Mouse (Mus musculus) T-helper 2 cell (primary cell): ENCODE measurements around the gene Clec16a.

Experiments used
- in situ Hi-C: fragments of 300-600 bp; cut with MboI, MseI; formaldehyde crosslinking; loops from one replicate; pipeline ENCODE4 v1.15.1; 2025; ENCODE audit warnings: high pct_unique_total_duplicates

Clec16a gene

DNA sequence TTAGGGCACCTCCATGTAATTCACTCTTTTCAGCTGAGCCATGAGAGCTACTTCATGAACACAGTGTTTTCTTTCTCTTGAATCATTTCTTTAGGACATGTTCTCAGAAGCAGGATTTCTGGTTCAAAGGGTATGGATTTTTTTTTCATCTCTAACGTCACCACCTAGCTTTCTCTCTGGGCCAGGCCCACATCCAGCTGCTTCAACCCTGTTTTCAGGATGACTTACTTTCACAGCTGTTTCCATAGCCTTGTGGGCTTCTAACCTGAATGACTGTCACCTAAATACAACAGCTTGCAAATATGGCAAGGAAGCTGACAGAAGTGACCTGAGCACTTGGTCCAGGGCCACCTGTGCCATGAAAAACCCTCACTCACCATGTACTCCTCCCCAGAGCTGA lies 96.0 kb downstream of the Clec16a start:
- in situ Hi-C loops = no loop called here

DNA sequence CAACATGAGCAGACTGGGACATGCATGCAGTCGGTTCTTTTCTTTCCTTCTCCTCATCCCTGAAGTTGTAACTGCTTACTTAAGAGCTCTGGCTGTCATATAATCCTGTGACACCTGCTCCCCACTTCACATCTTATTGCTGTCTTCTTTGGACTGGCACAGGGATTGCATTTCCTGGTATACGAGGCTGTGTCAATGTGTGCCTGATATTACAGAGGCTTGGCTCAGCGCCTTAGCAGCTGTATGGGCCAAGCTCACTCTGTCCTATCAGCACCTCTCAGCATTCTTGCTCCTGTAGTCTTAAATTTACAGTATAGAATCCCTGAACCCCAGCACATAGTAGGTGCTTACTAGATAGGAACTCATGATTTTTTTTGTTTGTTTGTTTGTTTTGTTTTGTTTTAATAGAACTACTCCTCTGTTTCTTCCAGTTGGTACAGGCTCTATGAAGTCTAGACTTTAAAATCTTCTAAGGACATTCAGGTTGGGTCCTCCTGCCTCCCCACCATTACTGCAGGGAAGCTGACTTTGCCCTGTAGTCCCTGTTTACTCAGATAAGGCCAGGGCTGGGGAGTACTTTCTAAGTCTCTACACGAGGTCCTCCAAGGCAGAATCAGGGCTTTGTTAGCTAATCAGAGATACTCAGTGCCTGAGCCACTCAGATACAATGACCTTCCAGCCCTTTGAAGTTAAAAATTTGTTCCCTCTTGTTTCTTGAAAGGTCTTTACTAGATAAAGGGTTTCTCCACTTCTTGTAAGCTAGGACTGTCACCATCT lies 97.9 kb downstream of the Clec16a start:
- in situ Hi-C loops = no loop called here

DNA sequence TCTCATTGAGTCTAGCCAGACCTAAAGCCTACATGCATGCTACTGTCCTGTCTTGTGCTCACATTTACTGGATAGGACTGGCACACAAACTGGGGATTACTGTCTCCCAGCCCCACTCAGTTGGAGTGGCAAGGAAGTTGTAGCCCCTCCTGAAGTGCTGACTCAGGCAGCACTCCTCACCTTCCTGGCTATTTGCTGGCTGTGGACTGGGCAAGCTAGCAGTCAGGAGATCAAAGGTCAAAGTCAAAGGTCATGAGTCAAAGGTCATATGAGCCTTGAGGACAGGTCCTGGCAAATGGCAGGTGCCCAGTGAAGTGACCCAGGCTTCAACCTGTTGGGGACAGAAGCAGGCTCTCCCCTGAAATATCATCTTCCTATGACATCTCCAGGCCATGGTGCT lies 99.1 kb downstream of the Clec16a start:
- in situ Hi-C loops = no loop called here

DNA sequence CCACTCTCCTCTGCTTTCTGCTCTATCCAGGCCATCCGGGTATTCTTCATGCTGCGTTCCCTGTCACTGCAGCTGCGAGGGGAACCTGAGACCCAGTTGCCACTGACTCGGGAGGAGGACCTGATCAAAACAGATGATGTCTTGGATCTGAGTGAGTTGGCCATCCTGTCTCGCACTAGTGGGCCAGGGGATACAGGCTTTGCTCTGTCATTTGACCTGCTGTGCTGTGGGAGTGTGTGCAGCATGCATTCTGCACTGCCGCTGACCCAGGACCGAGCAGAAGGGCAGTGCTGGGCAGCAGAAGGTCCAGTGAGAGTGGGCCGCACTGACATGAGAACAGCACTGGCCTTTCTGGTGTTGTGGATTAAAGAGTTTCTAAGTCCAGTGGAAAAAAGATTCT lies 99.6 kb downstream of the Clec16a start:
- in situ Hi-C loops = no loop called here

DNA sequence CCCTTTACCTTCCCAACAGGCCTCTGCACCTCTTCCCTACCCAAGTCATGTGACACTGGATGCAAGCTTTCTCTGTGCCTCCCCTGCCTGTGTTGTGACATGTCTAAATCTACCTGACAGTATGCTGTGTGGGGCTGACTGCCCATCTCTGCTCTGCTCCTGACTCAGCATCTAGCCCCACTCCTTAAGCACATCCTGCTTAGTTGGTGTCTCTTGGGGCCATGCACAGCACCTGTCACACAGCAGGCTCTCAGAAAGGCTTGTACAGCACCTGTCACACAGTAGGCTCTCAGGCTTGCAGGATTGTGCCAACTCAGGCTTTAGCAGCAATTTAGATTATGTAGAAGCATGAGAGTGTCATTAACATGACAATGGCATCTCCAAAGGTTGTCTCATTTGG lies 106.7 kb downstream of the Clec16a start:
- in situ Hi-C loops = no loop called here

DNA sequence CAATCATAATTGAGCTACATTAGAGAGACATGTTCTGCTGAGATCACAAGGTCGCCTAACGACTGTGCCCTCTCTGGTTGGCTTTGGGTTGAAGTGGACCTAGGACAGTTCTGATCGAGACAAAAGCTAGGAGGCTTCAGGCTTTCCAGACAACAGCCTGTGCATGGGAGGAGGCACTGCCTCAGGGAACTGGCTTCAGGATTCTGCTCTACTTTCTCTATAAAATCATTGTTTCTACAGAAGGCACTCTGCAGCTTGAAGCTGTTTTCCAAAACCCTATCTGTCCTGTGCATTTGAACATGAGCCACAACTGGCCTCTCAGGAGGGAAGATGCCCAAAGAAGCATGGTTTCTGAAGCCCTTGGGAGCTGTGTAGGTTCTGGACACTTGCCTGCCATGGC lies 107.8 kb downstream of the Clec16a start:
- in situ Hi-C loops = no loop called here

DNA sequence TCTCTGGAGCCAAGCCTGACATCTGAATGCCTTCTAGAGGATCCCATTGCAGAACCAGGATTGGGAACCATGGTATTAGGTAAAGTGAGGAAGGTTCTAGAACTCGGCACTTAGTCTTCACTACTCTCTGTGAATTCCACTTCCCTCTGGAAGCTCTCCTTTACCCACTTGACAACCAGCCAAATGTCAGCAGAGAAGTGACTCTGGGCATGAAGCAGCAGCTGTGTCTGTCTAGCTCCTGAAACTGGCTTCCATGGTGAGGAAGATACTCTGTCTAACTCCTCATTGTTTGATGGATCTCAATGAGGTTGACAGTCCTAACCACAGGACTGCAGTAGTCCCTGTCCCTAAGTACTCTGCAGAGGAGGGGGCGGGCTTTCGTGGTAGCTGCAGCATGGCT lies 110.1 kb downstream of the Clec16a start:
- in situ Hi-C loops = no loop called here

DNA sequence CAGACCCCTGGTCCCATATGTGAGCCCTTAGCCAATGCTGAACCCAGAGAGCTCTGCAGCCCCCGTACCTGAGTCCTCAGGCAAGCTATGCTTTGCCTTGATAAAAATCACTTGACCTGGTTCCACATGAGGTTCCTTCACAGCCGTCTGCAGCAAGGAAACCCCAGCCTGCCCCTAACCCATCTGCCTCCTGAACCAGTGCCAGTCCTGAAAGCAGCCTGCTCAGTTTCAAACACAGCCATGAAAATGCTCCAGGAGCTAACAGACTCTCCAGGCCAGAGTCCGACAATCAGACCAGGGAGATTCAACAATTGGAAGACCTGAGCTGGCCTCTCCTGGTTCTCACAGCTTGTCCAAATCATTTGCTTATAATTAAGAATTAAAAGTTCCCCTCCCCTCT lies 110.8 kb downstream of the Clec16a start:
- in situ Hi-C loops = no loop called here

DNA sequence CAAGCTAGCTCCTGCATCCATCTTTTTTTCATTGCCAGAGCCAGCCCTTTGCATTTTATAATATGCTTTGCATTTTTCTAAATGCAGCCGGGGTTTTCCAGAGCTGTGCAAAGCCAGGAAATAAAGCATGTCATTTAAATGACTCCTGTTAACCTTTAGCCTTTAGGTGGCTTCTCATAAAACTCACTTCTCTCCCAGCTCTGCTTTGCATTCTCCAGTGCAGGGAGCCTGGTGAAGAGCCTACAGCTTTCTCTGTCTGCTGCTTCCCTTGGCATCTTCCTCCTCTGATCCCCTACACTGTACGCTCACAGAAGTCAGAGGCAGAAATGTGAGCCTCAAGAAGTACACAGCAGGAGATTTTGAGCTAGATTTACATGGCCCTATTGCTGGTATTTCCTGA lies 111.3 kb downstream of the Clec16a start:
- in situ Hi-C loops = no loop called here

DNA sequence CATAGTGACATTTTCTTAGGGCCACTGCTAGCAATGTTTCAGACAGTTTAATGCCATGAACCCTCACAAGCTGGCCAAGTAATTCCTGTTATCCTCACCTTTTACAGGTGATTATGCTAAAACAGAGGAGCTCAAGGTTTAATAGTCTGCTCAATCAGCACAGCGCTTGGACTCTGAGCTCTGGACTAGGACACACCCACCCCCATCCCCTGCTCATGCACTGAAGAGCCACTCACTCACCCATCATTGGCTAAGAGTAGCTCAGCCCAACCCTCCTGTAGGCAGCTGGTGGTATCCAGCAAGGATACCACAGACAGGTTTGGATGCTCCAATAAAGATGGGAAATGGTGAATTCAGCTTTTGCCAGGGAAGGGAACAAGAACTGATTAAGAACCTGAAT lies 111.8 kb downstream of the Clec16a start:
- in situ Hi-C loops = no loop called here

DNA sequence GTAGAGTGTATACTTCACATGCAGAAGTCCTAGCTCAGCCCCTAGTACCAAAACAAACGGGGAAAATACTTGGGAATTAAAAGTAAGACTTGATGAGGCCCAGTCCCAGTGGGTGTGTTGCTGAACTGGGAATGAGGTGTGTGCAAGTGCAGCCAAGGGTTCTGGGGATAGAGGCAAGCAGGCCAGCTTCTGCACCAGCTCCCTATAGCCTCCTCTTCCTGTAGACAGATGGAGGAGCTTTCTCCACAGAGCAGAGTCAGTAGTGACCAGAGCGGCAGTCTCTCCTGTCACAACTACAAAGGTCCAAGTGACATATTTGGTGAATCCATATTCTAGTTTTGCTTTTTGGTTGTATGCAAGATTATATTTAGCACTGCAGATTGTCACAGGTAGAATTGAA lies 114.1 kb downstream of the Clec16a start:
- in situ Hi-C loops = no loop called here

DNA sequence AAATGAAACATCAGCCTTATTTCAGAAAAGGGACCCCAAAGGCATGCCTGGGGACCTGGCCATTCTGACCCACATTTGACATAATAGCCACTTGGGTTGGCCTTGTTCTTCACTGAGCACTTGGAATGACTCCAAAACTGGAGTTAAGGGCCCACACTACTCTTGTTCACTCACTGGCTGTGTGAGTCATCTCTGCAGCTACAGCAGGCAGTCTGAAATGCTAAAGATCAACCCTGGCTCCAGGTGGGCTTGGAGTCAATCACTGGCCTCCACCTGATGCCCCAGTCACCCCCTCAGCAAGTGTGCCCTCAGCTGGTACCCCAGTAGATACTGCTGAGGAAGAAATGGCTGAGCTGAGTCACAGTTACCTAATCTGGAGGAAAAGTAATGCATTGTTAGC lies 115.4 kb downstream of the Clec16a start:
- in situ Hi-C loops = no loop called here

DNA sequence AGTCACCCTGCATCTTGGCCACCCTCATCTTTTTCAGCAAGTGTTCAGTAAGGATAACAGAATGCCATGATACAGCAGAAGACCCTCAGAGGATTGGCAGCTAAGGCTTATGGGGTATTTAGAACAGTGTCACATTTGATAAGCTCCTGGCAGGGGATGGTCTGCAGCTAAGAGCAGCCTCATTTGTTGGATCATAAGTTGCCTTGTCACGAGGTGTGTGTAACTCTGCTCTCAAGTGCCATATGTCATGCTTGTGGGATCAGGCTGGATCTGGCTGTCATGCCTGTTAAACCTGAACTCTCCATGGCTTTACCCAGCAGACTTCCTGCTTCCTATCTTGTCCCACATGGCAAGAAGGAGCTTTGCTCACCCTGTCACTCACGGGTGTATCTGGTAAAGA lies 116.2 kb downstream of the Clec16a start:
- in situ Hi-C loops = no loop called here

DNA sequence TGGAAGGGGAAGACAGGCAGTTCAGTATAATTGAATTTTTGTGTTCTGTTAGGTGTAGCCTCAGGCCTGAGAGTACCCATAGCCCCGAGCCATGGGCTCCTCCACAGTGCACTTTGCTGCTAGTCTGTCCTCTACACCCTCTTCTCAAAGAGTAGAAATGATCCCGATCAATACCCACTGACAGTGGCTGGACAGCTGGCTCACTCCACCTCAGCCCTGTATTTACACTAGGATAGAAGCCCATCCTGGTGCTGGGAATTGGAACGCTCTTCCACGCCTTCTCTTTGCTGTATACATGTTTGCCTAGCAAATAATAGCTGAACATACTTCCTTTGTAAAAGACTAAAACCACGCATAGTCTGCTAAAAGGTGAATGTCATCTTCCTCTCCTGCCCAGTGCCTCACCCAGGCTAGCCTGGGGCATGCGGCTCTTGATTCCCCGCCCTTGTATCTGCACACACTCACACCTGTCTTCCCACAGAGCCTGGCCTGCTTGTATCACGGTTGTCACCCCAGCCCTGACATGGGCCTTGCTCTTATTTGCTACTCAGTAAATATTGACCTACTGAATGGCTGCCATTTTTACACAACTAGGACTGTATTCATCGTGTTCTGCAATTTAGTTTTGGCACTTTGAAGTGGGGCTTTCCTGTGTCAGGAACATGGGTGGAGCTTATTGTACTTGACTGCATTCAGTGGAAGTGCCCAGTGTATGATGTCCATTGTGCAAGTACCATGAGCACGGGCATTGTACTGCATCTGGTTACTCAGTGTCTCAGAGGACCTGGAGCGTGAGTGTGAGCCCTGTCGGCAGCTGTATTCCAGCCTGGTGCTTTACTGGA lies 119.0 kb downstream of the Clec16a start:
- in situ Hi-C loops = no loop called here

DNA sequence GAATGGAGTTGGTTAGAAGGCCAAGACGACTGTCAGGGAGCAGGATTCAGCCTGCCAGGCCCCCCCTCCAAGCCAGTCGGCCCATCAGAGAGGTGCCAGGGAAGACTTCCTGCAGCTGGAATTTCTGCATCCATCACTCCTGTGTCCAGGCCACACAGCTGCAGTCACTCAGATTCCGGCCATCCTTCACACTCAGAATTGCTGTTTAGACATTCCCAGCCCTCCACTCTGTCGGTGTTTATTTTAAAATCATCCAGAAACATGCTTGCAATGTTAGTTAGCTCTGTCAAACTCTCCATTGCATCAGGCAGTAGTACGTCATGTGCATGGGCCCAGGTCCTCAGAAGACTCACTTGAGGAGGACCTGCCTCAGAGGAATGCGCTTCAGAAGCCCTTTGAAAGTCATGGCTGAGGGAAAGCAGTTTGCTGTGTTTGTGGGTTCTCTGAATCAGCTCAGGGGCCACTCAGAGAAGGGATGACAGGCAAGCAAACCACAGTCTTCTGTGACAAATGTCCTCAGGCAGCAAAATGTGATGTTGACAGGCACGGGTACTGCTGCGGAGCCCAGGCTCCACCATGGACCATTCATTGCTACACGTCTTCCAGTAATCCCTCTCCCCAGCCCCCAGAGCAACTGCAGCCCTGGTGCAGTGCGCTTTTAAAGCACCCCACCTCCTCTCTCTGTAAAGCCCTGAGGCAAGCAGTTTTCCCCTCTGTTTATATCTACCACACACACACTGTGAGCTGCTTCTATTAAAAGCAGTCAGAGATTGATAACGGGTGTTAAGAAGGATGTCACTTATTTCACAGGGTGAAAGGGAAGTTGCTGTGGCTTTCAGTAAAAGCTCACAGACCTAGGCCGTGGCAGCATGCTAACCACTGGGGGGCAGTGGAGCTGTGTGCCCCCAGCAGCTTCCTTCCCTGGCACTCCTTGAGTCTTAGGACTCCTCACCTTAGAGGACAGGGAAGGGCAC lies 120.1 kb downstream of the Clec16a start:
- in situ Hi-C loops = loop anchor here (5.0 kb wide), 2 partner anchors 37 to 107 kb away; no protein-coding TSS in a partner anchor

DNA sequence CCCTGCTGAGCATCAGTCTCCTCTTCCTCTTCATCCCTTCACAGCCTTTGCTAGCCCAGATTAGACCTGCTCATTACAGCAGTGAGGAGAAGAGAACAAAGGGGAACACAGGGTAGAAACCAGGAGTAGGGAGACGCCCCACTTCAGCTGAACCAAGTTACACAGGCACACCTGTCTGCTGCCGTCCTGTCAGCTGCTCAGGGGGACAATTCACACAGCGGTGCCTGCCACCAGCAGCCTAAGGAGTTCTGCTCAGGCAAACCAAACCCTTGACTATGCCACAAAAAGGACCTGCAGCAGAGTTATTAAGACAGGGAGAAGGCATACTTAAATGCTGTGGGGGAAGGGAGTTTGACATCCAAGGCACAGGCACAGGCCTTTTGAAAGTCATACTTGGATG lies 121.6 kb downstream of the Clec16a start:
- in situ Hi-C loops = loop anchor here (5.0 kb wide), 2 partner anchors 36 to 106 kb away; no protein-coding TSS in a partner anchor

DNA sequence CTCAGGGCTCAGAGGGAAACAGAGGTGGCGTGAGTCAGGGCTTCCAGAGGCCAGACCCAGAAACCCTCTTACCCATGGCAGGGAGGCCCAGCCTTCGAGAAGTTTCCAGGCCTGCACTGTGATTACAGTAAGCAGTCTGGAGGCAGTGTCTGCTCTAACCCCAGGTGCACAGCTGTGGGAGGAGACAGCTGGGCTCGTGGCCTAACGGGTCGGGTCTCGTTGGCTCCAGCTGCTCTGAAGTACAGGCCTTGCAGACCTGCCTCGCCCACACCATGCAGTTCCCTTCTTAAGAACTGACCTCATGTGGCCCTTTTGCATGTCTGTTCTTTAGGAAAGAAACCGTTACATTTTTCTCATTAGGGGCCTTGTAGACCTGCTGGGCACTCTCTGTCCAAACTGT lies 123.3 kb downstream of the Clec16a start:
- in situ Hi-C loops = loop anchor here (5.0 kb wide), 2 partner anchors 34 to 104 kb away; no protein-coding TSS in a partner anchor

DNA sequence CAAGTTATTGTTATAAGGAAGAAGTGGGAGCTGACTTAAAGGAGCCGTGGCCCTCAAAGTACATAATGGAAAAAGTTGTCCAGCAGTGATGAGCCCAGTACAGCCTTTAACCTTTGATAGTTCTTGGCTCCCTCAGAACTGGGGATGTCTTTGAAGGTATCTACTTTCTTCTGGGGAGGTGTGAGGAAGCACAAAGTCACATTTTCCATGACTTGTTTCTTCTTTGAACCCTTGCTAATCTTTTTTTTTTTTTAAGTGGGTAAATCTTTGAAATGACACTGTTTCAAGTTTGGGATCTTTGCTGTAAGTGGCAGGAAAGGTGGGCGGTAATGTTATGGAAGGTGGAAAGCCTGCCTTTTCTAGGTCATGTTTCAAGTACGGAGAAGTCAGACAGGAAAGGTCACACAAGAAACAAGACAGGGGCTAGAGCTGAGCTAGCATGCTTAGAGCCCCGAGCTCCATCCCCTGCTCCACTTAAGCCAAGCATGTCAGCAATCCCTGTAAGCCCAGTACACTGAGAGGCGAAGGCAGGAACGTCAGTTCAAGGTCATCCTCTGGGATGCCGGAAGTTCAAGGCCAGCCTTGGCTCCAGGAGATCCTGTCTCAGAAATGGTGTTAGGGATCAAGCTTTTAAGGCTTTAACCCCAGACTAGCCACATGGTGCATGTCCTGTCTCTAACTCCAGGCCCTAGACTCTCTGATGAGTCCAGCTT lies 124.0 kb downstream of the Clec16a start:
- in situ Hi-C loops = loop anchor here (5.0 kb wide), 2 partner anchors 33 to 103 kb away; no protein-coding TSS in a partner anchor

DNA sequence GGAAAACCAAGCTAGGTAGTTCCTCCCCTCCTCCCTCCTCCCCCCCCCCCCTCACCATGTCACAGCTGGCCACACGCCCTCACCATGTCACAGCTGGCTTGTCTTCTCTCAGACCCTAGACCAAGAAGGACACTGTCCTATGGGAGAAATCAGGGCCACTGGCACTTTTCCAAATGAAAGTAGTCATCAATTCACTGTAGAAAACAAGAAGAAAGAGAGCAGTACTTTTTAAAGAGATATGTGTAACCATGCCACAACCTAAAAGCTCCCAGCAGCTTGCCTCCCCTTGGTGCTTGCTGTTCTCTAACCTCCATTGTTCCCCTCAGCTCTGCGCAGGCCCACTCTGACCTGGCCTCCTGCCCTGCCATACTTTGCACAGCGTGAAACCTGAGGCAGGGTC lies 124.8 kb downstream of the Clec16a start:
- in situ Hi-C loops = loop anchor here (5.0 kb wide), 2 partner anchors 32 to 102 kb away; no protein-coding TSS in a partner anchor

DNA sequence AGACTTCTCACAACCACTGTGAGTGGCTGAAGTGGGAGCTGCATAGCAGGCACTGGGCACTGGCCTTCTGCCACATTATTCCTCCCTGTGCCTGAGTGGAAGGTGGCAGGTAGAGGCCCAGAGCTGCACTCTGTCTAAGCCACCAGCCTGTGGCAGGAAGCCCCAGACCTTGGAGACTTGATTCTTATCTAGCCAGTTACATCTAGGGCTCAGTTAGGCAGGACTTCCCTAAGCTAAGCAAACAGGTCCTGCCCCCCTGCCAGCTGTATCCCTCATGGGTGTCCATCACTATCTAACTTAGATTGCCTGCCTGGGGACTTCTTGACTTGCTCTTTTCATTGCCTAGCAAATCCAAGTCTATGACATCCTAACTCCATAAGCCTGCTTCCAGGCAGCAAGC lies 127.4 kb downstream of the Clec16a start:
- in situ Hi-C loops = no loop called here

DNA sequence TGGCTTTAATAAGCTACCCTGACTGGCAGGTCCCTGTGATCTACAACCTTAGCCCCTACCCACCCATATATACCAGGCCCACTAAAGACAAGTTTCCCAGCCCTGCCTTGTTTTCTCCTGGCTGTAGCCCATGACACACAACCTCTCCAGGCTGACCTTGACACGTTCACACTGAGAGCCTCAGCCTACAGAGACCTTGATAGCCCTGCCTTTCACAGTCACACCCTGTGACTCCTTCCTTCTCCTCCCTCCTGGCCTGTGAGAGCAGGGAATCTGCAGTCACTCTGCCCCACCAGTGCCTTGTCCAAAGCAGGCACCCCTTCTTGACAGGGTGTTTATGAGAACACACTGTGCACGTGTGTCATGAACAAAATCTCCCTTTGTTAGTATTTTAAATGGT lies 128.9 kb downstream of the Clec16a start:
- in situ Hi-C loops = no loop called here
